Comparison of ENCODE assay signal across 12 mouse cellular contexts in genomic region chr9:90255844-90256405, GRCm38 (mm10). TPM values are rescaled to one million over a fixed set of nuclear protein-coding genes. Genes with fewer than 3 reads are reported as not detected.
DNase-seq lines count a peak whose midpoint lies in the region; ATAC-seq and TF ChIP-seq lines count a peak whose summit lies in the region.
"Had no signal": no experiment of that assay in that cellular context is flagged by ENCODE, and none has a peak within 500 bp of the region (broad histone marks: within the 10 kb centered on the region; RNA-seq: fewer than 3 reads in every experiment).

No protein-coding gene starts in this region.

- TF ChIP-seq CTCF in kidney, postnatal 0 days (IDR thresholded peaks at IDR 0.05; ENCODE audit: low read depth): no peak

- WGBS in kidney, postnatal 0 days: 69% methylated on average over 6 of the region's 6 CpGs
- WGBS in embryonic facial prominence, embryonic 14.5 days: 50% methylated on average over 6 of the region's 6 CpGs
- WGBS in liver, embryonic 13.5 days (ENCODE audit: insufficient replicate concordance): 33% methylated on average over 6 of the region's 6 CpGs

- H3K9me3 ChIP-seq in kidney, postnatal 0 days (replicated peaks; ENCODE audit: low read length): no peaks in the 10 kb centered on the region
- H3K9me3 ChIP-seq in embryonic facial prominence, embryonic 14.5 days (ENCODE audit: control insufficient read depth, low read length): no peaks in the 10 kb centered on the region
- no peaks in the 10 kb centered on the region for H3K9me3 ChIP-seq in liver, embryonic 13.5 days (replicated peaks)
- H3K9me3 ChIP-seq: forebrain, embryonic 15.5 days; neural tube, embryonic 12.5 days had no signal

- H3K27ac ChIP-seq in kidney, postnatal 0 days: no peak overlapping the region
- H3K27ac ChIP-seq in embryonic facial prominence, embryonic 14.5 days (replicated peaks; ENCODE audit: low read depth, low read length): no peak overlapping the region
- H3K27ac ChIP-seq in liver, embryonic 13.5 days: peak overlapping the region; percentile 90
- H3K27ac ChIP-seq: forebrain, embryonic 15.5 days; neural tube, embryonic 12.5 days had no signal

- peak; percentile 30 for DNase-seq in kidney, postnatal 0 days (ENCODE audit: low spot score)
- DNase-seq in kidney, adult 18-20 months: no peak
- DNase-seq in Muller cell, postnatal 12 days (ENCODE audit: inconsistent ontology term): peak; percentile 71
- peak; percentile 43 for DNase-seq in embryonic facial prominence, embryonic 14.5 days (ENCODE audit: low spot score)
- DNase-seq in liver, embryonic 13.5 days: no peak
- no peak for DNase-seq in retina, postnatal 1 day
- no peak for DNase-seq in c-Kit-positive CD71-positive TER-119-positive erythroid progenitor cells, embryonic 14.5 days (ENCODE audit: low spot score)
- DNase-seq: heart, postnatal 36 days; lung, adult 18-20 months had no signal

- ATAC-seq in kidney, postnatal 0 days (replicated peaks; ENCODE audit: low FRiP score, low read depth): no peak
- no peak for ATAC-seq in embryonic facial prominence, embryonic 14.5 days (ENCODE audit: low read depth)
- no peak for ATAC-seq in liver, embryonic 13.5 days (ENCODE audit: low read depth)
- no peak for ATAC-seq in cerebellum, adult (ENCODE audit: insufficient number of reproducible peaks, low FRiP score, low TSS enrichment)
- ATAC-seq: forebrain, embryonic 15.5 days had no signal

- peaks cover 5% of the 10 kb centered on the region; the same call in 1 of the 2 replicates for H3K4me1 ChIP-seq in kidney, postnatal 0 days (replicated peaks; ENCODE audit: insufficient read depth, low read length)
- peaks cover 5% of the 10 kb centered on the region; the same call in 1 of the 2 replicates for H3K4me1 ChIP-seq in embryonic facial prominence, embryonic 14.5 days (ENCODE audit: control insufficient read depth, insufficient read depth, low read length)
- H3K4me1 ChIP-seq in liver, embryonic 13.5 days (replicated peaks): peaks cover 86% of the 10 kb centered on the region
- H3K4me1 ChIP-seq: forebrain, embryonic 15.5 days; neural tube, embryonic 12.5 days had no signal

- H3K27me3 ChIP-seq in kidney, postnatal 0 days (ENCODE audit: insufficient read depth, low read length): no peaks in the 10 kb centered on the region
- H3K27me3 ChIP-seq in embryonic facial prominence, embryonic 14.5 days (replicated peaks; ENCODE audit: control insufficient read depth, insufficient read depth, low read length): no peaks in the 10 kb centered on the region
- H3K27me3 ChIP-seq in liver, embryonic 13.5 days: no peaks in the 10 kb centered on the region
- H3K27me3 ChIP-seq: forebrain, embryonic 15.5 days; neural tube, embryonic 12.5 days had no signal

- no peak overlapping the region for H3K9ac ChIP-seq in kidney, postnatal 0 days (ENCODE audit: low read depth, low read length)
- H3K9ac ChIP-seq in embryonic facial prominence, embryonic 14.5 days (ENCODE audit: low read depth, low read length): no peak overlapping the region
- H3K9ac ChIP-seq in liver, embryonic 13.5 days: peak overlapping the region; percentile 37
- H3K9ac ChIP-seq: forebrain, embryonic 15.5 days; neural tube, embryonic 12.5 days had no signal

- H3K36me3 ChIP-seq in kidney, postnatal 0 days (ENCODE audit: insufficient read depth, low read length): no peaks in the 10 kb centered on the region
- no peaks in the 10 kb centered on the region for H3K36me3 ChIP-seq in embryonic facial prominence, embryonic 14.5 days (ENCODE audit: control insufficient read depth, insufficient read depth, low read length)
- H3K36me3 ChIP-seq in liver, embryonic 13.5 days: peaks cover 33% of the 10 kb centered on the region
- H3K36me3 ChIP-seq: forebrain, embryonic 15.5 days; neural tube, embryonic 12.5 days had no signal

- no peak overlapping the region for H3K4me3 ChIP-seq in kidney, postnatal 0 days (replicated peaks; ENCODE audit: low read depth, low read length)
- no peak overlapping the region for H3K4me3 ChIP-seq in embryonic facial prominence, embryonic 14.5 days (ENCODE audit: low read depth, low read length)
- H3K4me3 ChIP-seq in liver, embryonic 13.5 days (replicated peaks): no peak overlapping the region
- H3K4me3 ChIP-seq: forebrain, embryonic 15.5 days; neural tube, embryonic 12.5 days had no signal

- H3K4me2 ChIP-seq in kidney, postnatal 0 days (ENCODE audit: low read length): no peak overlapping the region
- H3K4me2 ChIP-seq in embryonic facial prominence, embryonic 14.5 days (ENCODE audit: low read depth, low read length): no peak overlapping the region
- no peak overlapping the region for H3K4me2 ChIP-seq in liver, embryonic 13.5 days
- H3K4me2 ChIP-seq: forebrain, embryonic 15.5 days; neural tube, embryonic 12.5 days had no signal

RNA-seq across cellular contexts. Expression of gene Tbc1d2b, which starts 14.7 kb away (rescaled TPM):
- 8.2 and 8.4 TPM in 2 replicates for polyA plus RNA-seq in kidney, postnatal 0 days (2015; fragmentation: Nextera tagmentation; extraction: Ambion mirVana)
- polyA plus RNA-seq in embryonic facial prominence, embryonic 14.5 days (2014; fragmentation: Nextera tagmentation; extraction: Ambion mirVana): 23.4 and 27.2 TPM in 2 replicates
- 6.5 and 8.2 TPM in 2 replicates for polyA plus RNA-seq in liver, embryonic 13.5 days (2015; fragmentation: Nextera tagmentation; extraction: Ambion mirVana)

Comparison
In these comparisons a context has a peak if more than half of its experiments do, and no peak if none do; other contexts are left out.
1. DNase-seq: peak in kidney, postnatal 0 days (single experiment), Muller cell, postnatal 12 days (single experiment) and embryonic facial prominence, embryonic 14.5 days (single experiment); none in kidney, adult 18-20 months (single experiment), liver, embryonic 13.5 days (single experiment), retina, postnatal 1 day (single experiment) and c-Kit-positive CD71-positive TER-119-positive erythroid progenitor cells, embryonic 14.5 days (single experiment).